Mouse (Mus musculus) layer of hippocampus, adult 2 months (tissue): Measurements from ENCODE around the gene Pik3ip1. TPM values are rescaled to one million over a fixed set of nuclear protein-coding genes. Genes with fewer than 3 reads are reported as not detected.

Experiments used
- DNase-seq, 2 experiments: peaks; one replicate each; pipeline ENCODE4 v3.0.0; 2022; ENCODE audit warnings: low spot score in 2 of 2
- H3K27ac ChIP-seq: fragments of 200-600 bp; 2 replicates; pipeline ENCODE4 v1.8.1; 2022
- H3K4me3 ChIP-seq: fragments of 200-600 bp; 2 replicates; pipeline ENCODE4 v1.8.1; 2022; ENCODE audit warnings: mild to moderate bottlenecking
- CTCF ChIP-seq: fragments of 200-600 bp; conservative IDR thresholded peaks from 2 replicates; pipeline ENCODE4 v1.8.1; 2022; ENCODE audit warnings: antibody characterized with exemption, mild to moderate bottlenecking, moderate library complexity
- total RNA-seq, 2 experiments: library from RNA; stranded (reverse); gene quantifications; 2 replicates each; pipeline ENCODE4 v1.2.3; 2021

The Pik3ip1 gene
- total RNA-seq, 2 experiments from 2014 or later: 35.9 to 41.5 TPM

DNA sequence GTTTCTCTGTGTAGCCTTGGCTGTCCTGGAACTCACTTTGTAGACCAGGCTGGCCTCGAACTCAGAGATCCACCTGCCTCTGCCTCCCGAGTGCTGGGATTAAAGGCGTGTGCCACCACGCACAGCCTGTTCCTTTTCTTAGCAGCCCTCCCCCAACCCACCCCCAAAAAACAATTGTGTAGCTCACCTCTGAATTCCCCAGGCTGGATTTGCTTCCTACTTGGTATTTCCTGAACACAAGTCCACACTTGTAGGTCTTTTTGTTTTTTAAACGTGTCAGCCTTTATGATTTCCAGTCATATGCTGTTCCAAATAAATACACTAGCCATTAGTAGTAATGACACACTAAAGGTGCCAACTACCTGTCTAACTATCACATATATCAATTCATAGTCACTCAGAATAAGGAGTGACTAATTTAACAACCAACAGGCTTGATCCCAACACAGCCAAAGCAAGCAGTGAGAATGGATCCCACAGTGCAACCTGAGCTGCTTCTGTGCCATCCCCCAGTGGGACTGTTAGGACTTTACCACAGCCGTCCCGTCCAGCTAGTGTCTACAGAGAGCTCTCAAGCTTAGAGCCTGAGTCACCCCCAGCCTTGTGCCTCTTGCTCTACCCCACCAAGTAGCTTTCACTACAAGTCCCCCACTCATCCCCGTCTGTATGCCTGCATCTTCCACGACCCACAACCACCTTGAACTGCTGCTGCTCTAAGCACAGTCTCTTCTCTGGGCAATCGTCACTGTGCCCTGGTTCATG is 18.4 kb upstream of the Pik3ip1 start:
- DNase-seq: no peak
- no peak overlapping the region for H3K27ac ChIP-seq
- TF ChIP-seq CTCF: no peak

DNA sequence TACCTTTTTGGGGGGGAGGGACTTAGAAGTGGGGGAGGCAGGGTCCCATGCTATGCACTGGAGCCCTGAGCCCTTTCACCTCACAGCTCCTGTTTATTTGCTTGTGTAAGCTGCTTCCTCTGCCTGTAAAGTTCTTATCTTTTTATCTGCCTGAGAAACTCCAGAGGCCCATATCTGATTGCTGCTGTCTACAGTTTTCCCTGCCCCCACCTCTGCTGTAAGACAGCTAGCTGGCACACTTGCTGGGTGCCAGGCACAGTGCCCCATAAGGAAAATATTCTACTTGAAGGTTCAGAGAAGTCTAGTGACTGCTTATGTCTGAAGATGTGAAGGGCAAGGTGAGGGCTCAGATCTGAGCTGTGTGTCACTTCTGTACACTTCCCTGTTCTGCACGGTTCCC is 16.9 kb upstream of the Pik3ip1 start:
- DNase-seq: no peak
- no peak for TF ChIP-seq CTCF
- H3K4me3 ChIP-seq: no peak overlapping the region
- no peak overlapping the region for H3K27ac ChIP-seq

More for the DNA sequence above, 18.4 kb upstream of the Pik3ip1 start:
- H3K4me3 ChIP-seq: no peak overlapping the region

DNA sequence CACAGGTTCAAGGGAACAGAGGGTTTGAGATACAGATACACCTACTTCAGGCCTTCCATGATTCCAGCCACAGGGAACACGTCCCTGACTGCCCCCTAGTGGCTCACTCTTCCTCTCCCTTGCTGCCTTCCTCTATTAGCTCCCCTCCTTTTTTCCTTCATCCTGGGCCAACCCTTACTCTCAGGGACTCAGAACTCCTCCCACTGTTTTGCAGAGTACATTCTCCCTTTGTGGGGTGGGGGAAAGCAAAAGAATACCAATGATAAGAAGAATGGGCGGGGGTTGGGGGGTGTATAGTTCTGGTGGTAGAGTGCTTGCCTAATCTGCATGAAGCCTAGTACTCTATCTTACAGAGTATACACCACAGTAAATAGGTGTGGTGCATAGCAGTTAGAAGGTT is 16.1 kb upstream of the Pik3ip1 start:
- H3K27ac ChIP-seq: no peak overlapping the region
- TF ChIP-seq CTCF: peak; percentile 88
- no peak overlapping the region for H3K4me3 ChIP-seq
- peak in 1 of 2 experiments; percentile 69 for DNase-seq

DNA sequence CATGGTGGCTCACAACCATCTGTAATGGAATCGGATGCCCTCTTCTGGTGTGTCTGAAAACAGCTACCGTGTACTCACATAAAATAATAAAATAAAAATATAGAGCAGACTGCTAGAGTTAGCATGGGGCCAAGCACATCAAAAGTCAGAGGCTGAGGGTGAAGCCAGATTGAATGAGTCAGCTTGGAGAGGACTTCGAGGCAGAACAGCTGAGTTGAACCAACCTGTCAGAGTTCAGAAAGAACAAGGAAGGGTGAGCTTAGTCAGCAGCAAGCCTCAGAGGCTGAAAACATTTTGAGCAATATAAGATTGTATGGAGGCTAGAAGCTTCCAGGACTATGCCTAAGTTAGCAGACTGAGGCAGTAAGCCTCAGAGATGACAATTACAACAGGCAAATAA is 11.9 kb upstream of the Pik3ip1 start:
- no peak for DNase-seq
- 0 out of 2 replicates have a peak, but pooled peaks have one; percentile 4 for TF ChIP-seq CTCF

DNA sequence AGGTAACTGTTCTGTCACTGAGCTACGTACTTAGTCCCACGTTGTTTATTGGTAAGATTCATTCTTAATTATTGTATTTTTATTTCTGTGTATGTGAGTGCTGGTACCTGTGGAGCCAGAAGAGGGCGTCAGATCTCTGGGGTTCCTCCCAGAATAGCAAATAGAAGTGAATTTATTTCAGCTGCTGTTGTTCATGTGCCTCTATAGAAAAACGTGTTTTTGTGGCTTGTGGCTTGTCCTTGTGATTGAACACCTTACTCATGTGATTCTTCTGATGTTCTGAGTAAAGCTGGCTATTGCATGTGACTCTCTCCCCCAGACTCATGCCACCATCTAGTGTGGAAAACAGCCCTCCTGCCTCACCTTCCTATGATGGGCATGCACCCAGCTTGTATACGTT is 1.9 kb upstream of the Pik3ip1 start:
- peak; percentile 33; the same call in 1 of the 2 replicates for TF ChIP-seq CTCF
- H3K4me3 ChIP-seq: no peak overlapping the region
- H3K27ac ChIP-seq: no peak overlapping the region
- DNase-seq: no peak

More for the DNA sequence above, 11.9 kb upstream of the Pik3ip1 start:
- H3K27ac ChIP-seq: no peak overlapping the region
- no peak overlapping the region for H3K4me3 ChIP-seq

DNA sequence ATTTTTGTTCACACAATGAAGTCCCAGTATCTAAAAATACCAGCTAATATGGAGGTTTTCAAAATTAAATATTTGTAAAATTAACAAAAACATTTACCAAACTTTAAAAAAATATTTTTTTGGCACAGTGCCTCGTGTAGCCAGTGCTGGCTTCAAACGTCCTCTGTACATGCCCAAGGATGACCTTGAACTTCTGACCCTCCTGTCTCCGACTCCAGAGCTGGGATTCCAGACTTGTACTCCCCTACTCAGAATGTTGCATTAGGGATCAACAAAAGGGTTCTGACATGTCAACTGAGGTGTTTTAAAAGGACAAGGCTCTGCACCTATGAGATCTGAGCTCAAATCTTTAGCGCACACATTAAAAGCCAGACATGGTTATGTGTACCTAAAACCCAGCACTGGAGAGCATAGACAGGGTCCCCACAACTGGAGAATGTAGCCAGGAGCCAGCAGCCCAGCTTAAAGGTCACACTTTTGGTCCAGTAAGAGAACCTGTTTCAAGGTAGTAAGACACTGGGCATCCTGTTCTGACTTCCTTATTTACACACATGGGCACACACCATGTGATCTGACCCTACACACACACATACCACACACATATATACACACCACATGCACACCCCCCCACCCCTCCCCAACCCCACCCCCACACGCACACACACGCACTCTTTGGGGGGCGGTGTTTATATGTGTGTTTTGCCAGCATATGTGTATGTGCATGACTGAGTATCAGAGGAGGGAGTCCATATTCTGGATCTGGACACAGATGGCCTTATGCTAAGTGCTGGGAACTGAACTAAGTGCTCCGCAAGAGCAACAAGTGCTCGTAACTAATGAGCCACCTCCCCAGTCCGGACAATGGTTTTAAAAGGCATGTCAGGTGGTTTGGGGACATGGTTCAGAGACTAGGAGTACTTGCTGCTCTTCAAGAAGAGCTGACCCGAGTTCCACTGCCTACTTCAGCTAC is 1.1 kb upstream of the Pik3ip1 start:
- Histone ChIP-seq H3K4me3 (no peak overlapping the region; the same call in 1 of the 2 replicates), H3K27ac (peak overlapping the region; percentile 99)
- DNase-seq: no peak
- no peak for TF ChIP-seq CTCF

DNA sequence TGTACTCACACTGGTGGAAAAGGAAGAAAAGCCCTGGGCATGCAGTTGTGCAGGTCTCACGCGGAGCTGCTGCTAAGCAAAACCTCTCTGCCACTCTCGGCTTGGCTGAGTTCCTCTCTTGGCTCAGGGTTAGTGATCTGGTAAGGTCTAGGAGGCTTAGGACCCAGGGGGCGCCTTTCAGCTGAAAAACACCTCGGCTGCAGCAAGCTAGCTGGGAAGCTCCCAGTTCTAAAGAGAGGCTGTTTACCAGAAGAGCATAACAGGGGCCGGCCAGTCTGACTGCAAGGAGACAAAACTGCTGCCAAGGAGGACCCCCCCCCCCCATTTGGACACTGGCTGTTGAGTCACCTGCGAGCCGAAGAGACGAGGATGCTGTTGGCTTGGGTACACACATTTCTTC is 365 bp downstream of the Pik3ip1 start:
- TF ChIP-seq CTCF: peak; percentile 69
- DNase-seq: peak; percentile 88 to 90
- Histone ChIP-seq H3K4me3 (peak overlapping the region; percentile 79), H3K27ac (peak overlapping the region; percentile 99)

DNA sequence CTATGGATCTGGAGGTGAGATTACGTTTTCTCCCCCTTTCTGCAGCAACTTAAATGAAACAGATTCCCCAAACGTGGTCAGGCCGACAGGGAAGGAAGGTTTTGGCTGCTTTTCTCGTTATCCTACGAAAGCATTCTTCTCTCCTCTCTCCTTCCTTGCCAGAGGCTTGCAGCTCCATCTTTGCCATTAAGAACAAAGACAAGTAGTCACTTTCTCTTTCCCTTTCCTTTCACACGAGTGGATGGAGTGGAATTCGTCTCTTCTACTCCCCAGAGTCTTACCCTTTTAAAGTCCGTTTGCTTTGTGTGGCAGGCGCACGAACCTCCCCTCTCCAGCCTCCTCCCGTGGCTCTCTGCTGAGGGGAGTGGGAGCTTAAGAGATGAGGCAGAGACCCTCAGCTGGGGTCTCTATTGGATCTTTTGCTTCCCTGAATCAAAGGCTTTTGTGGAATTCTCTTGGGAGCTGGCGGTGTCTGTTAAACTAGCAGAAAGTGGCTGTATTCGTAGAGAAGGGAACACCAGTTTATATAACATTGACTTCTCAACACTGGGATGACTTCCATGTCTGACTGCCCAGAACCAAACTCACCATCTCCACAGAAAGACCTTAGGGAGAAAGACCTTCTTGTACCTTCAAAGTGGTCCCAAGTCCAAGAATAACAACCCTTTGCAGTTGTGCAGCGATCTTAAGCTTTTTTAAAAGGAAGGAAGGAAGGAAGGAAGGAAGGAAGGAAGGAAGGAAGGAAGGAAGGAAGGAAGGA is 970 bp downstream of the Pik3ip1 start:
- peak overlapping the region; percentile 79 for H3K4me3 ChIP-seq
- H3K27ac ChIP-seq: peak overlapping the region; percentile 99
- TF ChIP-seq CTCF: no peak
- DNase-seq: no peak

DNA sequence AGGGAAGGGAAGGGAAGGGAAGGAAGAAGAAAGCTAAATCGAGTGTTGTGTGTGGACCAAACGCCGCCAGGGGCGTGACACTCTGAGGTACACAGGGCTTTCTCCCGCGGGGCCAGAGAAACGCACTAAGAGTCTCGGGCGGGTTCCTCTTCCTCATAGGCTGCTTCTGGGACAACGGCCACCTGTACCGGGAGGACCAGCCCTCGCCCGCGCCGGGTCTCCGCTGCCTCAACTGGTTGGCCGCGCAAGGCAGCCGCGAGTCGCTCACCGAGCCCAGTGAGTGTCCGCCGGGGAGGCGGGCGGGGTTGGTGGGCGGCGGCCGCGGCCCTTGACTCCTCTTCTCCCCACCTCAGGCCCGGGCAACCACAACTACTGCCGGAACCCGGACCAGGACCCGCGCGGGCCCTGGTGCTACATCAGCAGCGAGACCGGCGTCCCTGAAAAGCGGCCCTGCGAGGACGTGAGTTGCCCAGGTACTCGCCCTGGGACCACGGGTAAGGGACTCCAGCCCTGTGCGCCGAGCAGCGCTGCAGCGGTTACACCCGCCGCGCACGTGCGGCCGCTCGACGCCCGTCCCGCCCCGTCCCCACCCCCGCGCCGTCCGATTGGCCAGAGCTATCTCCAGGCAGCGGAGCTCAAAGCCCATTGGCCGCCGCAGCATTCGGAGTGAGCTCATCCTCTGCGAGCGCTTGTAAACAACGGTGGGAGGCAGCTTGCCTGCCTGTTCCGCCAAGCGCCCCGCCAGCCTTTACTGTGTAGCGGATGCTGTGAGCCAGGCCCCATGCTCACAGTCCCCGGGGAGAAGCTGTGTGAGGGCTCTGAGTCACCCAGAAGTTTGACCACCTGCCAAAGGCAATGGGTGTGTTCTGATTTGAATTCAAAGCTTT is 1.8 kb downstream of the Pik3ip1 start:
- peak; percentile 21; the same call in 1 of the 2 replicates for TF ChIP-seq CTCF
- DNase-seq: peak; percentile 92 to 96
- Histone ChIP-seq H3K4me3 (peak overlapping the region; percentile 79), H3K27ac (peak overlapping the region; percentile 99)

DNA sequence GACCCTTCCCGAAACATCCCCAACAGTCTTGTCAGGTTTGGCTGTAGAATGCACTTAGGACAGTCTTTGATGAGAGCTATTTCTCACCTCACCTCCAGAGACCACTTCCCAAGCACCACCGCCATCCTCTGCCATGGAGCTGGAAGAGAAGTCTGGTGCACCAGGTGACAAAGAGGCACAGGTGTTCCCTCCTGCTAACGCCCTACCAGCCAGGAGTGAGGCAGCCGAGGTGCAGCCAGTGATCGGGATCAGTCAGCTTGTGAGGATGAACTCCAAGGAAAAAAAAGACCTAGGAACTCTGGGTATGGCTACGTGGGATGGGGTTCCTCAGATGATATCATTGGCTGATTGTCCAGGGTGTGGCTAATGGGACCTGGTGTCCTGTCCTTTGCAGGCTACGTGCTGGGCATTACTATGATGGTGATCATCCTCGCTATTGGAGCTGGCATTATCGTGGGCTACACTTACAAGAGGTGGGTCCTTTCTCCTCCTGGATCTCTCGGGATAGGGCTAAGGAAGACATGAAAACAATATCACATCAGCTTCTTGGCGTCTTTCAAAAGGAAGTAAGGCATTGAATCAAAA is 3.0 kb downstream of the Pik3ip1 start:
- H3K27ac ChIP-seq: peak overlapping the region; percentile 99
- peak overlapping the region; percentile 79; the same call in 1 of the 2 replicates for H3K4me3 ChIP-seq
- no peak for DNase-seq
- TF ChIP-seq CTCF: no peak

DNA sequence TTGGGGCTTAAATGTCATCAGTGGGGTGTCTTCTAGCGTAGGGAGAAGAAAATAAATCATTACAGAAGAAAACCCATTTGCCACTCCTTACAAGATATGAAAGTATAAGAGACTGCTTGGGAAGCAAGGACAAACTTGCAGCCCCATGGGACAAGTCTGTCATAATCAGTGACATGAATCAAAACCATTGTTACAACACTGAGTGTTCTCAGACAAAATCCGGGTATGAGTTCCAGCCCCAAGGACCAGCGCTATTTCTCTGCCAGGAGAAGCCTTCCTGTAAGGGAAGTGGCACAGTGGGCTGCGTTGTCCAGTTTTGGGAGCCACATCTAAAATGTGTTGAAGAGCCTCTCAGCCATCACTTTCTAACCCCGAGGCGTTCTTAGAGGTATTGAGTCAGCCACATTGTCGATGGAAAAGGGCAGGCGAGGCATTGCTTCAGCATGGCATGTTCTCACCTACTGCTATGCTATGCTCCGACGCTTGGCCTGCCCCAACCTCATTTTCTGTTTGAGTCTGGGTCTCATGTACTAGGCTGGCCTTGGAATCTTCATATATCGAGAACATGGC is 4.0 kb downstream of the Pik3ip1 start:
- Histone ChIP-seq H3K27ac (peak overlapping the region; percentile 79), H3K4me3 (no peak overlapping the region)
- no peak for TF ChIP-seq CTCF
- DNase-seq: no peak
